Mouse (Mus musculus) layer of hippocampus, postnatal 14 days (tissue): Measurements from ENCODE around the gene Mre11a. TPM values are rescaled to one million over a fixed set of nuclear protein-coding genes. Genes with fewer than 3 reads are reported as not detected.

Experiments
- DNase-seq, 2 experiments: peaks; one replicate each; pipeline ENCODE4 v3.0.0; 2021 to 2022; ENCODE audit warnings: low spot score in 2 of 2, mixed read lengths in 1 of 2
- long read RNA-seq, 2 experiments: library from polyadenylated mRNA; stranded (forward); transcript quantifications; one replicate each; pipeline ENCODE4 v2.0.0; 2021
- total RNA-seq, 2 experiments: library from RNA; stranded (reverse); gene quantifications; 2 replicates each; pipeline ENCODE4 v1.2.3; 2021

The Mre11a gene
- 10 to 100 TPM in 1 of 2 experiments, 1 to 10 TPM in 1; 8.8 to 13.4 TPM for total RNA-seq
- long read RNA-seq, experiment 1, partial matches to known transcripts: 0 of 6 reads
- long read RNA-seq, experiment 1, other reads (novel, unspliced or antisense): 4 of 6 reads
- long read RNA-seq, experiment 2, partial matches to known transcripts: 0 of 2 reads
- long read RNA-seq, experiment 2, other reads (novel, unspliced or antisense): 1 of 2 reads

DNA sequence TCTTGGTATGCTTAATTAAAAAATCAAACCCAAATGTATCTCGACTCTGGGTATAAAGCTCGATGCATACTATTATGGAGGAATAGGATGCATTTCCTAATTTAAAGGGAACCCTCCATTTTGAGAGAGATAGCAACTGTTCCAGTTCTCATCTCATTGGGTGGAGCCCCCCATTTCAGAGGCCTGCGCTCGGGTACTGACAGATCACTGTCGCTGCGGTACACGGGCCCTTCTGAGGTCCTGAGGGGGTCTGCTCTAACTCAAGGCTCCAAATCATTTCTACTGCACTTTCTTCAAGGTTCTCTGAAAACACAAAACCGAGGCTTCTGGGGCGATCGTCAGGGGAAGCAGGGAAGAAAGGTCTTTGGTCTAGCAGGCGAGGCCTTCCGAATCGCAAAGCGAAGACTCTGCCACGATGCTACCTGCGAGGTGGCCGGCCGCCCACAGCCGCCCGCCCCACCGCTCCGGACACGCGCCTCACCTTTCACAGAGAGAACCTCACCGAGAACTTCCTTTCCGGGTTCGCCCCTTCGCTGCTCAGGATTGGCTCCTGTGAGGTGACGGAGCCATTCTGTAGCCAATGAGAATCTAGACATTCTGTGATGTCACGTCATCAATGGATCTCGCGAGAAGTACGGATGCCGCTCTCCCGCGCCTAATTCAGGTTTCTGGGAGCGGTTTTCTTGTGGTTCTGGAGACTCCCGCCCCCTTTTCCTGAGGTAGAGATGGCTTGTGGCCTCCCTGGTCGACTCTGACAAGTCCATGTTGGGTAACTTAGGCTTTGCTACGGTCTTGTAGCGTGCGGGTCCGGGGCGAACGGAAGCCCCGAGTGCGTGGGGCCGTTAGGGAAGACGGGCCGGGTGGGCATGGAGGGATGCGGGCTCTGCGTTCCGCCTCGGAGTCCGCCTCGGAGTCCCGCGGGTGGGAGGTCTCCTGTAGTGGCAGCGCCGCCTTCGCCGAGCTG is at the start of gene Mre11a, which contains the start of gene Ankrd49:
Mre11a (plus strand) TSS at position 616 of the 964 bp plus-strand sequence.
Ankrd49 (minus strand) TSS at position 818 of the 964 bp plus-strand sequence.
- DNase-seq: peak; percentile 94 to 96

GRCm38 (mm10) chr9:14739498-14740150 is 44.8 kb upstream of the Mre11a start:
- DNase-seq: no peak

DNA sequence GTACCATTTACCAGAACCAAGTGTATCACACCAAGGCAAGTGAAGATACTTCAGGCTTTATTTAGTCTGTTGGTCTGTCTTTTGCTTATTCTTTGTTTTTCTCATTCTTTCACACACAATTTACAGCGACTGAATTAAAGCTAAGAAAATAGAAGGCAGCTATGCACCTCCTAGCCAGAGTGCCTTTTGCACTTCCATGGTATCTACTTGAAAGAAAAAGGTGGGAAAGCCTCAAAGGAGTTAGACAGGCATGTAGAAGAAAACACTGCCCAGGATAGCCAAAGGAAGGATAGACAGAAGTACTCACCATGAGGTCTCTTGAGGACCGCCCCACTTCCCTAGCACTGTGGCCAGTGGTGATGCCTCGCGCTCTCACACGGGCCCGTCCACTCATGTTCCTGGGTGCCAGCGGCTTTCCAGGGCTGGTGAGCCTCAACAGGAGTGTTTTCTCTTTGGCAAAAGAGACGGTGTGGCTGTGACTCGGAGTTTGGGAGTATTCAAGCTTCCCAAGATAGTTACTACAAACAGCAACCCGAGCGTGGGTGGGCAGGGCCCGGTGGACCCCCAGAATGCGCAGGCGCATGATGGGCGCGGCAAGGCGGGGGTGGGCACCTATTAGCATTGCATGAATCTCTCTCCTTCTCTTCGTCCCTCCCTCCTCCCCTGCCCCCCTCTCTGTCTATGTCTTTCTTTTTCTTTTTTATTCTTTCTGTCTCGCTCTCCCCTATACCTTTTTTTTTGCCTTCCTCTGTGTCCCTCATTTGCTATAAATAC is 44.1 kb upstream of the Mre11a start, which contains the start of gene Piwil4:
Piwil4 (minus strand) TSS at position 583 of the 774 bp plus-strand sequence.
- DNase-seq: no peak

GRCm38 (mm10) chr9:14750901-14751502 is 33.5 kb upstream of the Mre11a start:
- DNase-seq: no peak

DNA sequence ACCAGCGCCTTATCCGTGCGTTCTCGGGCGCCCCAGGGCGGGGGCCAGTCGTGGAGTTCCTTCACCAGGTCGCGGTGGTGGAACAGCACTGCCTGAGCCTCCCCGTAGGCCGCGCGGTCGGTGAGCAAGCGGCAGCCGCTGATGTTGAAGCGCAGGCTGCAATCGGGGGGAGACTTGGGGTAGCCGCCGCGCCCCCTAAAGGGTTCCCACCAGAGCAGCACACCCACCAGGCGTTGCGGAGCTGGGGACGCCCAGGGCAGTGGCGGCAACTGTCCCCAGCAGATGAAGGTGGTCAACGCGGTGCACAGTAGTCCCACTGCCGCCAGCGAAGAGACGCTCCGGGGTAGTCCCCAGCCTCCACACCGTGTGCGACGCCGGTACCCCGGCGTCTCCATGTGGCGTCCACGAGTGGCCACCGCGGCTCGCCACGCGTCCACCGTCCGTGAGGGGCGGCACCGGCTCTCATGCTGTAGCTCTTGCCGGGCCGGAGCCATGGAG is 32.9 kb upstream of the Mre11a start:
- no peak for DNase-seq

GRCm38 (mm10) chr9:14752001-14752522 is 32.4 kb upstream of the Mre11a start, which contains the start of gene Fut4:
Gene Fut4 (minus strand): TSS chr9:14752393.
- no peak for DNase-seq

DNA sequence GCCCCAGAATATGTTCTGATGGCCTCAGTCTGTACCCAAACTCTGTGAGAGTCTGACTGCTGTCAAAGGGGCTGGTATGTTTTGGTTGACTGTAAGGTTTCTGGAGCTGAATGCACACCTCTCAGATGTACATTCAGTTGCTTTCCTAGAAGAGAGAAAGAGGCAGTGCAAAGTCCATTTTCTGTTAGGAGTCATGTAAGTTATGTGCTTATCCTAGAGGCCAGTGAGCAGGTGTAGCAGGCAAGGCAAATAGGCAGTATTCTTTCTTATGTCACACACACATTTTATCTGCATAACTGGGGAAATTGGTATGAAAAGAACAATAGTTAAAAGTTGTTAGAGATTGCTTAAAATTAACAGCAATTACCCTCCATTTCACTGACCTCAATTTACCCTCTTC is 30.5 kb upstream of the Mre11a start:
- no peak for DNase-seq

DNA sequence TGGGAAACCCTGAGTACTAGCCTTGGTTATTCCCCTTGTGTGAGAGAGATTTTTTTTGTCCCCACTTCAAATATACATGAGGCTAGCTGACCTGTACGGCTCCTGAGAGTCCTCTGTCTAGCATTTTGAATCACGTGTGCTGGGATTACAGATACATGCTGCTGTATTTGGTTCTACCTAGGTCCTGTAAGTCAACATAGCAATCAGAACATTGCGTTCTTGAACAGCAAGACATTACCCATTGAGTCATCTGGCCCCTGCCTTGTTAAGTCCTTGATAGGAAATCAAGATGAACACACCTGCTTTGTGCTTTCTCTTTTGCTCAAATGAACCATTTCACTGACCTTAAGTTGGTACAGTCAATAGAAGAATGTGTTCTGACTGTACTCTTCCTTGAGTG is 30.0 kb upstream of the Mre11a start:
- DNase-seq: no peak

- DNase-seq: no peak
These were observed 25.9 kb upstream of the Mre11a start for GRCm38 (mm10) chr9:14758590-14758989.

GRCm38 (mm10) chr9:14759261-14759660 is 25.2 kb upstream of the Mre11a start:
- DNase-seq: no peak

DNA sequence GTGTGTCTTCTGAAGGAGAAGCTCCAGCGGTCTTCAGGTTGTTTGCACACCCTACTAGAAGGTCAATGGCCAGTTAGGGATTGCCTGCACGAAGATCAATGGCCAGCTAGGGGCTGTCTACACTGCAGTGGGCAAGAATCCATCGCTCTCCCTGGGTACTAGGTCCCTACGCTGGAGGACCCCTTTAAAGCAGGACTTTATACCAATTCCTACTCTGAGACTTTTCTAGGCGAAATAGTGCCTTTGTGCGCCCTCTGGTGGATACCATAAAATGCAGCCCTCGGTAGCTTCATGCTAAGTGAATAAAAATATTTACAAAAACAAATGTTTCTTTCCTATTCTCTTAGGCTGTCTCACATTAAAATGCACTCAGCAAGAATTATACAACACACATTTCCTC is 19.7 kb upstream of the Mre11a start:
- DNase-seq: peak; percentile 41 to 63

DNA sequence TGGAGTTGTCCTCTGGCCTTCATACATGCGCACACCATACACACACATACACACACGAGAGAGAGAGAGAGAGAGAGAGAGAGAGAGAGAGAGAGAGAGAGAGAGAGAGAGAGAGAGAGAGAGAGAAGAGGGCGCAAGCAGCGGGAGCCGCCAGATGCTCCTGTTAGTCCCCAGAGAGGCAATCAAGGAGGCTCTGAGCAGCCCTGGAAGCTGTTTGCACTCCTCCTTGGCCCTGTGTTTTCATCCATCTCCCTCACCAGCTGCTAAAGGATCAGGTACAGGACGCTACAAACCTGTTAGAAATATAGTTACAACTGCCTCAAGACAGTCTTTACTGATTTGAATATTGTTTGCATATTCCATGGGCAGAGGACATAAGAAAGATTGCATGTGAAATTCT is 14.6 kb upstream of the Mre11a start:
- DNase-seq: no peak

GRCm38 (mm10) chr9:14770803-14771471 is 13.5 kb upstream of the Mre11a start, which contains the start of gene 1700012B09Rik:
Gene 1700012B09Rik (minus strand): TSS chr9:14771030.
- no peak for DNase-seq

DNA sequence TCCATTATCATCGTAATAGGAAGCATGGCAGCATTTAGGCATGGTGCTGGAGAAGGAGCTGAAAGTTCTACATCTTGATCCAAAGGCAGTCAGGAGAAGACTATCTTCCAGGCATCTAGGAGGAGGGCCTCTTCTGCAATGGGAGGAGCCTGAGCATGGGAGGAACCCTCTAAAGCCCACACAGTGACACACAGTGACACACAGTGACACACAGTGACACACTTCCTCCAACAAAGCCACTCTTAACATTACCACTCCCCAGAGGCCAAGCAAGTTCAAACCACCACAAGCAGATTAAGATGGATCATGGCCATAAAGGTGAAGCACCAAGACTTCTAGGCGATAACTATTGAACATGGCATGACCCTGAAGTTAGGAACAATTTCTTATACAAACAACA is 12.4 kb upstream of the Mre11a start:
- no peak for DNase-seq

DNA sequence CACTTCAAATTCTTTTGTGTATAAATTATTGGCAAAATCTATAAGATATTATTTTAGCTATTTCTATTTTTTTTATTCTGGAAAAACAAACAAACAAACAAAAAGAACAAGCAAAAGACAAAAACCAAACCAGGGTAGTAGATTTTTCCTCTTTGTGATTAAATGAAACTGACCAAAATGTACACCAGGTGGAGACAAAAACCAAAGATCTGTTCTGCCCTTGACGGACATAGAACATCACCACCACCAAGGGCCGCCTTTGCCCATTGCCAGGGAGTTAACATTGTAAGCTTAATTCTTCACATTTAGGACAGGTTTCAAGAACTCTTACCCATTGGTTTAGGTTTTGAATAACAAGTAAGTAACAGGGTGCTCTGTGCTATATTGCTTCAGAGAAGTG is 10.6 kb upstream of the Mre11a start:
- DNase-seq: no peak

- no peak for DNase-seq
These were observed 6.1 kb upstream of the Mre11a start for GRCm38 (mm10) chr9:14778341-14778740.

DNA sequence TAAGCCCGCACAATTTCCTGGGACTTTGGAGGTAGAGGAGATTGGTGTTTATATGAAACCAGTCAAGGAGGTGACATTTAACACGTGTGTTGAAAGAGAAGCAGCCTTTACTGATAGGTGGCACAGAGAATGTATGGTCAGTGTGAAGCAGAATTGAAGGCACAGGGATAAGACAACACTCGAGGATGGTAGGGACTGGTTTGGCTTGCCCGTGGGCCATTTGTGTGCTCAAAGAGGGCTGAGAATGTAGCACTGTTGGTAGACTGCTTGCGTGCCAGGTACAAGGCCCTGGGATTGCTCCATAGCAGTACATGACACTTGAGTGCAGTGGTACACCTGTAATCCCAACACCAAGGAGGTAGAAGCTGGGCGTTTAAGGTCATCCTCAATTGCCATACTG is 2.9 kb downstream of the Mre11a start:
- DNase-seq: no peak

DNA sequence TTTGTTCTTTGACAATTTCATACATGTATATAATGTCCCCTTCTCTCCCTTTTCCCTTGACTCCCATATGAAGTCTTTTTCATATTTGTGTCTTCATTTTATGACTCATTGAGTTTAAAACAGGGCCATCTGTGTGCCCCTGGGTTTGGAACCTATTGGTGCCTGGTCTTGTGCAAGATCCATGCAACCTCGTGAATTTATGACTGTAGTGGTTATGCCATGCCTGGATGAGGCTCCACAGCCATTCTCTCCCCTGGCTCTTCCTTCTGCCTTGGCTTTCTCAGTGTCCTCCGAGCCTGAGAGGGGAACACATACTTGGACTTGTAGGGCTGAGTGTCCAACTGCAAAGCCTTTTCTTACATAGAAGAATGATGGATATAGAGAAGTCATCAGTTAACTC is 21.3 kb downstream of the Mre11a start:
- DNase-seq: no peak

DNA sequence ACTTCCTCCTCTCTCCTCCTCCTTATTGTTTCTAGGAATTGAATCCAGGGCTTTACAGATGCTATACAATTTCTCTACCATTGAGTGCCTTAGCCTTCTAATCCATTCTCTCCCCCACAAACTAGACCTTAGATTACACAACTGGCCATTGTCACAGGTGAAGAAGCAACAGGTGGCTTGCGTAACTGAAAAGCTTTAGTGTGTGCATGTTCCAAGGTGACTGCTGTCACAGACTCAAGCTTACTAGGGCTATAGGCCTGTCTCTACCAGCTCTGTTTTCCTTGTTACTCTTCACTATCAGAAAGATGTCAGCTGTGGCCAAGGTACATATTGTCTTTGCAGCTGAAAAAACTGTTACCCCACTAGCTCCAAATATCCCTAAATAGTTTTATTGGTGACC is 22.3 kb downstream of the Mre11a start:
- no peak for DNase-seq
